Mouse (Mus musculus) neural tube, embryonic 15.5 days (tissue): ENCODE measurements around the gene Oscp1. TPM values are rescaled to one million over a fixed set of nuclear protein-coding genes. Genes with fewer than 3 reads are reported as not detected.

Source experiments
- ATAC-seq: fragments of 200-750 bp; cut with Nextera tagmentation; 2 replicates; pipeline ENCODE4 v1.8.0; 2017; ENCODE audit warnings: mild to moderate bottlenecking, moderate TSS enrichment, moderate library complexity; ENCODE audit not compliant: low FRiP score
- H3K27ac ChIP-seq: fragments of 300-500 bp; sonication (generic); replicated peaks from 2 replicates; pipeline ENCODE4 v1.5.1; 2015; ENCODE audit warnings: mild to moderate bottlenecking, inconsistent platforms
- H3K27me3 ChIP-seq: fragments of 300-500 bp; sonication (generic); replicated peaks from 2 replicates; pipeline ENCODE4 v1.6.1; 2015; ENCODE audit warnings: inconsistent platforms
- H3K36me3 ChIP-seq: fragments of 300-500 bp; sonication (generic); 2 replicates; pipeline ENCODE4 v1.6.1; 2015; ENCODE audit warnings: inconsistent platforms
- H3K4me1 ChIP-seq: fragments of 300-500 bp; sonication (generic); 2 replicates; pipeline ENCODE4 v1.6.1; 2015; ENCODE audit warnings: inconsistent platforms
- H3K4me2 ChIP-seq: fragments of 300-500 bp; sonication (generic); 2 replicates; pipeline ENCODE4 v1.6.1; 2015; ENCODE audit warnings: inconsistent platforms, mild to moderate bottlenecking, moderate library complexity
- H3K4me3 ChIP-seq: fragments of 300-500 bp; sonication (generic); replicated peaks from 2 replicates; pipeline ENCODE4 v1.5.1; 2015; ENCODE audit warnings: mild to moderate bottlenecking, inconsistent platforms
- H3K9ac ChIP-seq: fragments of 300-500 bp; sonication (generic); replicated peaks from 2 replicates; pipeline ENCODE4 v1.6.1; 2015; ENCODE audit warnings: mild to moderate bottlenecking, inconsistent platforms
- H3K9me3 ChIP-seq: fragments of 300-500 bp; sonication (generic); replicated peaks from 2 replicates; pipeline ENCODE4 v1.6.1; 2016; ENCODE audit warnings: inconsistent platforms
- WGBS: fragments of 180-500 bp; shearing (Covaris S2); methylation state at CpG from one replicate; pipeline ENCODE4 v1.1.7; 2015; ENCODE audit warnings: mixed read lengths; 5-methylcytosine and 5-hydroxymethylcytosine counted together
- polyA plus RNA-seq: library from polyadenylated mRNA; unstranded; fragments of >200 nt; fragmentation: Nextera tagmentation; extraction: Ambion mirVana; gene quantifications from 2 replicates; pipeline ENCODE4 v1.2.1, GENCODE M21; 2015

The Oscp1 gene
- polyA plus RNA-seq, 1 experiment from 2014 or later, result 38.3 TPM

GRCm38 (mm10) chr4:126115411-126115810, 57.0 kb downstream of the Oscp1 start:
- H3K27me3 ChIP-seq, result no peaks in the 10 kb centered on the region
- H3K36me3 ChIP-seq, result no peaks in the 10 kb centered on the region
- peaks cover 50% of the 10 kb centered on the region for H3K4me1 ChIP-seq
- no peak overlapping the region for H3K9ac ChIP-seq
- H3K4me3 ChIP-seq, result no peak overlapping the region
- no peak overlapping the region for H3K27ac ChIP-seq
- no peaks in the 10 kb centered on the region for H3K9me3 ChIP-seq
- H3K4me2 ChIP-seq, result no peak overlapping the region
- 91% methylated on average over 9 of the region's 9 CpGs for WGBS
- no peak for ATAC-seq

GRCm38 (mm10) chr4:126115871-126116521, 57.6 kb downstream of the Oscp1 start:
- no peak overlapping the region for H3K4me3 ChIP-seq
- no peaks in the 10 kb centered on the region for H3K9me3 ChIP-seq
- no peak overlapping the region for H3K9ac ChIP-seq
- H3K27ac ChIP-seq, result no peak overlapping the region
- 58% methylated on average over 6 of the region's 6 CpGs for WGBS
- ATAC-seq, result no peak
- peaks cover 4% of the 10 kb centered on the region for H3K36me3 ChIP-seq
- H3K4me2 ChIP-seq, result no peak overlapping the region
- peaks cover 44% of the 10 kb centered on the region for H3K4me1 ChIP-seq
- H3K27me3 ChIP-seq, result no peaks in the 10 kb centered on the region

GRCm38 (mm10) chr4:126117116-126117515, 58.8 kb downstream of the Oscp1 start:
- 82% methylated on average over 8 of the region's 8 CpGs for WGBS
- Histone ChIP-seq H3K4me3 (no peak overlapping the region), H3K4me2 (no peak overlapping the region), H3K9ac (no peak overlapping the region), H3K9me3 (no peaks in the 10 kb centered on the region), H3K27ac (no peak overlapping the region), H3K4me1 (peaks cover 33% of the 10 kb centered on the region), H3K27me3 (no peaks in the 10 kb centered on the region), H3K36me3 (peaks cover 8% of the 10 kb centered on the region)
- ATAC-seq, result no peak

GRCm38 (mm10) chr4:126118651-126119050, 60.3 kb downstream of the Oscp1 start:
- 60% methylated on average over 4 of the region's 4 CpGs for WGBS
- Histone ChIP-seq H3K9ac (no peak overlapping the region), H3K27me3 (no peaks in the 10 kb centered on the region), H3K36me3 (peaks cover 8% of the 10 kb centered on the region), H3K4me3 (no peak overlapping the region), H3K27ac (no peak overlapping the region), H3K9me3 (no peaks in the 10 kb centered on the region), H3K4me2 (no peak overlapping the region), H3K4me1 (peaks cover 28% of the 10 kb centered on the region)
- no peak for ATAC-seq

- no peaks in the 10 kb centered on the region for H3K9me3 ChIP-seq
- no peak overlapping the region for H3K27ac ChIP-seq
- no peak overlapping the region for H3K9ac ChIP-seq
- no peak overlapping the region for H3K4me2 ChIP-seq
- ATAC-seq, result no peak
- H3K27me3 ChIP-seq, result no peaks in the 10 kb centered on the region
- WGBS, result 77% methylated on average over 1 of the region's 1 CpGs
- H3K36me3 ChIP-seq, result peaks cover 9% of the 10 kb centered on the region
- peaks cover 25% of the 10 kb centered on the region; the same call in 1 of the 2 replicates for H3K4me1 ChIP-seq
- H3K4me3 ChIP-seq, result no peak overlapping the region
Measured at GRCm38 (mm10) chr4:126119051-126119450, 60.7 kb downstream of the Oscp1 start.

GRCm38 (mm10) chr4:126120052-126120451, 61.7 kb downstream of the Oscp1 start:
- H3K9ac ChIP-seq, result no peak overlapping the region
- peaks cover 25% of the 10 kb centered on the region; the same call in 1 of the 2 replicates for H3K4me1 ChIP-seq
- H3K27me3 ChIP-seq, result no peaks in the 10 kb centered on the region
- peaks cover 19% of the 10 kb centered on the region for H3K36me3 ChIP-seq
- H3K4me2 ChIP-seq, result no peak overlapping the region
- no peak overlapping the region for H3K27ac ChIP-seq
- ATAC-seq, result no peak
- H3K4me3 ChIP-seq, result no peak overlapping the region
- 83% methylated on average over 5 of the region's 5 CpGs for WGBS
- H3K9me3 ChIP-seq, result no peaks in the 10 kb centered on the region

GRCm38 (mm10) chr4:126120506-126120905, 62.1 kb downstream of the Oscp1 start:
- 93% methylated on average over 2 of the region's 2 CpGs for WGBS
- ATAC-seq, result no peak
- no peak overlapping the region for H3K4me2 ChIP-seq
- H3K9me3 ChIP-seq, result no peaks in the 10 kb centered on the region
- no peak overlapping the region for H3K4me3 ChIP-seq
- H3K4me1 ChIP-seq, result peaks cover 21% of the 10 kb centered on the region; the same call in 1 of the 2 replicates
- no peak overlapping the region for H3K27ac ChIP-seq
- peaks cover 23% of the 10 kb centered on the region for H3K36me3 ChIP-seq
- H3K9ac ChIP-seq, result no peak overlapping the region
- H3K27me3 ChIP-seq, result no peaks in the 10 kb centered on the region

- no peak overlapping the region; the same call in 1 of the 2 replicates for H3K27ac ChIP-seq
Measured at GRCm38 (mm10) chr4:126123309-126124040, 65.1 kb downstream of the Oscp1 start.

GRCm38 (mm10) chr4:126130502-126130901, 72.1 kb downstream of the Oscp1 start:
- H3K9me3 ChIP-seq, result no peaks in the 10 kb centered on the region
- ATAC-seq, result no peak
- H3K27me3 ChIP-seq, result no peaks in the 10 kb centered on the region
- peak overlapping the region; percentile 69 for H3K27ac ChIP-seq
- H3K4me2 ChIP-seq, result no peak overlapping the region
- WGBS, result 77% methylated on average over 11 of the region's 11 CpGs
- H3K4me3 ChIP-seq, result no peak overlapping the region
- H3K9ac ChIP-seq, result no peak overlapping the region
- peaks cover 52% of the 10 kb centered on the region for H3K36me3 ChIP-seq
- peaks cover 25% of the 10 kb centered on the region for H3K4me1 ChIP-seq

More at GRCm38 (mm10) chr4:126123309-126124040, 65.1 kb downstream of the Oscp1 start:
- Histone ChIP-seq H3K4me1 (peaks cover 7% of the 10 kb centered on the region; the same call in 1 of the 2 replicates), H3K36me3 (peaks cover 38% of the 10 kb centered on the region), H3K4me2 (no peak overlapping the region), H3K4me3 (no peak overlapping the region), H3K27me3 (no peaks in the 10 kb centered on the region), H3K9ac (no peak overlapping the region), H3K9me3 (no peaks in the 10 kb centered on the region)
- no peak for ATAC-seq
- 84% methylated on average over 10 of the region's 10 CpGs for WGBS

GRCm38 (mm10) chr4:126131290-126132121, 73.1 kb downstream of the Oscp1 start:
- Histone ChIP-seq H3K9me3 (no peaks in the 10 kb centered on the region), H3K9ac (no peak overlapping the region), H3K4me2 (no peak overlapping the region), H3K4me3 (no peak overlapping the region), H3K4me1 (peaks cover 25% of the 10 kb centered on the region), H3K36me3 (peaks cover 52% of the 10 kb centered on the region), H3K27me3 (no peaks in the 10 kb centered on the region), H3K27ac (peak overlapping the region; percentile 69)
- ATAC-seq, result peak; percentile 63
- 51% methylated on average over 10 of the region's 10 CpGs for WGBS

- 72% methylated on average over 6 of the region's 6 CpGs for WGBS
- no peak for ATAC-seq
- Histone ChIP-seq H3K27ac (peak overlapping the region; percentile 69; the same call in 1 of the 2 replicates), H3K9ac (no peak overlapping the region), H3K36me3 (peaks cover 57% of the 10 kb centered on the region), H3K4me3 (no peak overlapping the region), H3K4me1 (peaks cover 25% of the 10 kb centered on the region), H3K4me2 (no peak overlapping the region), H3K27me3 (no peaks in the 10 kb centered on the region), H3K9me3 (no peaks in the 10 kb centered on the region)
Measured at GRCm38 (mm10) chr4:126132636-126133264, 74.4 kb downstream of the Oscp1 start.
